Mouse (Mus musculus) embryonic stem cell, embryonic (primary cell): ENCODE results near the gene Tmem108.

Experiments used
- CTCF ChIA-PET, 4 experiments: fragments of 300-600 bp in 2 of 4; fragments of 350-600 bp in 2 of 4; sonication (Branson Sonifier 250); formaldehyde crosslinking; loops; one replicate each; lab custom pipeline; 2022; ENCODE audit warnings: inconsistent platforms in 2 of 4; lab: Charles Lee
- POLR2A ChIA-PET, 4 experiments: fragments of 300-600 bp in 2 of 4; fragments of 350-600 bp in 2 of 4; sonication (Branson Sonifier 250); formaldehyde crosslinking; loops; one replicate each; lab custom pipeline; 2022; ENCODE audit warnings: antibody characterized with exemption in 4 of 4, inconsistent platforms in 1 of 4; lab: Charles Lee

Tmem108 gene

GRCm38 (mm10) chr9:103668830-103669229 lies 92.8 kb downstream of the Tmem108 start:
- ChIA-PET POLR2A (interaction anchor here in 1 of 4 experiments (1.1 kb wide), 1 partner anchor 17 kb away, joined by 5 read pairs; no protein-coding TSS in a partner anchor), CTCF (no interaction called here)

GRCm38 (mm10) chr9:103665817-103666216 lies 95.8 kb downstream of the Tmem108 start:
- ChIA-PET POLR2A (no interaction called here), CTCF (no interaction called here)

- ChIA-PET CTCF (no interaction called here), POLR2A (interaction anchor here in 1 of 4 experiments (0.8 to 1.2 kb wide), 3 partner anchors 10 to 98 kb away, joined by 3 read pairs; partner anchors contain the start of gene Tmem108)
Measured at GRCm38 (mm10) chr9:103664151-103664550, 97.5 kb downstream of the Tmem108 start.

GRCm38 (mm10) chr9:103661873-103662272 lies 99.8 kb downstream of the Tmem108 start:
- ChIA-PET POLR2A (interaction anchor here in 1 of 4 experiments (1.2 kb wide), 1 partner anchor 27 kb away, joined by 3 read pairs; no protein-coding TSS in a partner anchor), CTCF (no interaction called here)

DNA sequence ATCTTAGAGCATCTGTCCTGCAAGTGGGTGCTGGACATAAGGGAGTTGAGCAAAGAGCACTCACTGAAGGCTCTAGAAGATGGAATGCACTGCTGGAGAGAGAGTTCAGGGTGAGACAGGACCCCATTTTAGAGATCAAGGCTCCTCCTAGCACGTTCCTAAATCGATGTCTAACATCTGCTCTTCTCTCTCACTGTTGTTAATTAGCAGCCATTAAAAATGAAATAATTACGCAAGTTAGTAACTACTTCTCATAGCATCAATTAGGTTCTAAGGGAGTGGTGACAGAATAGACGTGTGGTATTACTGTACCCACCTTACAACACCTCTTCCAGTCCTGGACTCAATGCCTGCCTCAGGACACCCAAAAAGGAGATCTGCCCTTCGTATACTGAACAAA lies 103.7 kb downstream of the Tmem108 start:
- CTCF ChIA-PET, result no interaction called here
- POLR2A ChIA-PET, result no interaction called here

- ChIA-PET CTCF (no interaction called here), POLR2A (no interaction called here)
Measured at GRCm38 (mm10) chr9:103657183-103657975, 104.3 kb downstream of the Tmem108 start.

GRCm38 (mm10) chr9:103653995-103654587 lies 107.5 kb downstream of the Tmem108 start:
- ChIA-PET CTCF (no interaction called here), POLR2A (interaction anchor here in 1 of 4 experiments (0.7 to 1.3 kb wide), 2 partner anchors 11 to 576 kb away, joined by 3 read pairs; no protein-coding TSS in a partner anchor)

DNA sequence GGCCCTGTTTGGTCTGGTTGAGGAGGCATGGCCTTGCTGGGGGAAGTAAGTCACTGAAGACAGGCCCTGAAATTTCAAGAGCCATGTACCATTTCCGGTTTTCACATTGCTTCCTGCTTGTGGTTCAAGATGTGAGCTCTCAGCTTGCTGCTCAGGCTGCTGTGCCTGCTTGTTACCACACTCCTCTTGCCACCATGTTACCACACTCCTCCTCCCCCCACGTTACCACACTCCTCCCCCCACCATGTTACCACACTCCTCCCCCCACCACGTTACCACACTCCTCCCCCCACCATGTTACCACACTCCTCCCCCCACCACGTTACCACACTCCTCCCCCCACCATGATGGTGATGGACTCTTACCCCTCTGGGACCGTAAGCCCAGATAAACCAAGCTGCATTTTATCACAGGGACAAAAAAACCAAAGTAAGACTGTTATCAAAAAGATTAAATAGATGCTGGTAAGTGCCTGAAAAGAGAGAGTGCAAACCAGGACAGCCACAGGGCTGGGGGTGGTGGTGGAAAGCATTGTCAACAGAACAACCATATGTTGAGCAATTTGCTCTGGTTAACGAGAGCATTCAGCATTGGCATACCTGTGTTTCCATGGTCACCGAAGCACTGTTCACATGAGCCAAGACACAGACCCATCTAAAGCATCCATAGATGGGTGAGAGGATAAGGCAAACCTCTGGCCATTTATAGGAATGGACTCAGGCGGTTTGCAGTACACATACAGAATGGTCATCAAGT lies 109.3 kb downstream of the Tmem108 start:
- POLR2A ChIA-PET, result interaction anchor here in 1 of 4 experiments (0.7 to 1.6 kb wide), 4 partner anchors 9 to 431 kb away, joined by 3 to 5 read pairs (median 4); no protein-coding TSS in a partner anchor

DNA sequence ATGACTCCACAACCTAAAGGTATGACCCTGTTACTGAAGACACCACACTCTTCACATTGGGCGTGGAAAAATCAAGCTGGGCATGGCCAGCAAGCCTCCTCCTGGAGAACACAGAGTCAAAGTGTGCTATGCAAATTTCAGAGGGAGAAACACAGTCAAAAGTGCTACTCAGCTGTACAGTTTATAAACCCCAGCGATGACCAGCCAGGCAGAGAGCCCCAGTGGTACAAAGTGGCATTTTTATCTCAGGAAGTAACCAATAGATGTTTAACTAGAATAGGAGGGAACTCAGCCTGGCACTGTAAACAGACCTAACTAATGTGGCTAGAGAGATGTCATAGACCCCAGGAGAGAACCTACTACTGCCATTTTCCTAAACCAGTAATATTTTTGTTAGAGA lies 115.0 kb downstream of the Tmem108 start:
- ChIA-PET CTCF (interaction anchor here in 1 of 4 experiments (0.9 kb wide), 1 partner anchor 82 kb away, joined by 4 read pairs; no protein-coding TSS in a partner anchor), POLR2A (interaction anchor here in 3 of 4 experiments (0.5 to 0.9 kb wide), 3 partner anchors 15 to 513 kb away, joined by 3 to 4 read pairs (median 3); partner anchors contain the start of gene Nphp3 (in 1 of the 3))

More for the DNA sequence above, 109.3 kb downstream of the Tmem108 start:
- CTCF ChIA-PET, result interaction anchor here in 1 of 4 experiments (0.5 kb wide), 1 partner anchor 76 kb away, joined by 3 read pairs; no protein-coding TSS in a partner anchor

- ChIA-PET CTCF (no interaction called here), POLR2A (no interaction called here)
Measured at GRCm38 (mm10) chr9:103645724-103646123, 115.9 kb downstream of the Tmem108 start.

- ChIA-PET POLR2A (no interaction called here), CTCF (no interaction called here)
Measured at GRCm38 (mm10) chr9:103642300-103642699, 119.3 kb downstream of the Tmem108 start.

DNA sequence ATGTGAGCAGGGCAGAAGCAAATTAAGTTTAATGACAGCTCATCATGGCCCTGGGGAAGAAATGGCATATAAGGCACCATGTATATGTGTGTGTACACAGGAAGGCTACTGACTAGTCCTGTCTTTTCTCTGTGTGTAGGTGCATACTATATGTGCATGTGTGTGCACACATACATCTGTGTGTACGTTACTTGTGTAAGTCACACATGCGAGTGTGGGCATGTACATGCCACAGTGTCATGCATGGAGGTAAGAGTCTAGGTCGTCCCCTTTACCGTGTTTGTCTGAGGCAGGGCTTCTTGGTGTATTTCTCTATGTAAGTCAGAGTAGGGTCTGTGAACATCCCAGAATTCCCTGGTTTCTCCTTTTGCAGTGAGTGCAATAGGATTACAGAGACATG lies 120.3 kb downstream of the Tmem108 start:
- ChIA-PET POLR2A (no interaction called here), CTCF (no interaction called here)

GRCm38 (mm10) chr9:103639413-103639812 lies 122.2 kb downstream of the Tmem108 start:
- ChIA-PET POLR2A (interaction anchor here in 1 of 4 experiments (1.5 kb wide), 1 partner anchor 113 kb away, joined by 3 read pairs; no protein-coding TSS in a partner anchor), CTCF (no interaction called here)

- ChIA-PET CTCF (no interaction called here), POLR2A (interaction anchor here in 1 of 4 experiments (1.4 kb wide), 1 partner anchor 113 kb away, joined by 3 read pairs; no protein-coding TSS in a partner anchor)
Measured at GRCm38 (mm10) chr9:103637451-103637850, 124.2 kb downstream of the Tmem108 start.

GRCm38 (mm10) chr9:103636847-103637246 lies 124.8 kb downstream of the Tmem108 start:
- ChIA-PET POLR2A (interaction anchor here in 1 of 4 experiments (1.4 kb wide), 1 partner anchor 114 kb away, joined by 3 read pairs; no protein-coding TSS in a partner anchor), CTCF (no interaction called here)

DNA sequence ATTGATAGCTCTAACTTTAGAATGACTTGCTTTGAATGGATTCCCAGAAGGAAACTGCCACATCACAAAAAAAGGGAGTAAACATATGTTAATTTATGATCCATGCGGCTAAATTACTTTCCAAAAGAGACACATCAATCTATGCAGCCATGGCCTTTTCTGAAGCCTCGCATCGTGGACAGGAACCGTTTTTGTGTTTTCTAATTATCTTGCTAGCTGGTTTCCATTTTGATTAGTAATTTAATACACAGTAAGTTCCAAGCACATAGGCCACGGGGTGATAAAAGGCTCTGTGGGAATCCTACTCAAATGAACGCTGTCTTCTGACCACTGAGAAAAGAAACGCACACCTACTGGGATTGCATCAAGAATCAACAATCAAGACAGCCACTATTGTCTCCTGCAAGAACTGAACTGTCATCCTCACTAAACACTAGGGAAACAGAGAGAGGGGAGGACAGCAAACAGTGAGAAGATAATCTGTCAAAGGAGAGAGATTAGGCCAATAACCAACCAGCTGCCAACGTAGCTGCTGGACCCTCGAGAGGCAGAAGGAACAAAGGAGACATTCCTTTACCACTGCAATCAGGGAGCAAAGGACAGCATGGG lies 132.7 kb downstream of the Tmem108 start:
- ChIA-PET POLR2A (no interaction called here), CTCF (no interaction called here)

DNA sequence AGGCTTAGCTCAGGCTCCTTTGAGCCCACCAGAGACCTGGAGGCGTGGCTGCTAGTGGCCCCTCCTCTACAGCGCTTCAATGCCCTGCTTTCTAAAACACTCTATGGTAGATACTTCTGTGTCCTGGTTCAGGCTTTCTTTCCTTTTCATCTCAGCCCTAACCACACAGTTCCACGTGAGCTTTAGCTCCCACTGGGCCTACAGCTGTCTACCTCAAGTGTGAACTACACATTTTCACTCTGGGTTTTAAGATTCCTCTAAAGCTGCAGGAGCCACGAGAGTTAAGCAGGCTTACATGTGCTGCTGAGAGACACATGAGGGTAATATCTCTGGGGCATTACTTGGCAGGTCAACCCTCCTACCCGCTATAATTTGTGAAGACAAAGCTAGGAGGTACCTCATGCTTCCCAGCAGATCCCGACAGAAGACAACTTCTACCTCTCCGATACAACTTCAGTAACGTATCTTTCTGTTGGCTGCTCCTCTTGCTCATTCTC lies 134.2 kb downstream of the Tmem108 start:
- POLR2A ChIA-PET, result no interaction called here
- CTCF ChIA-PET, result interaction anchor here in 2 of 4 experiments (0.6 to 0.8 kb wide), 3 partner anchors 76 to 324 kb away, joined by 3 read pairs; no protein-coding TSS in a partner anchor

- CTCF ChIA-PET, result interaction anchor here in 3 of 4 experiments (0.6 to 1.5 kb wide), 3 partner anchors 27 to 369 kb away, joined by 3 to 4 read pairs (median 3); no protein-coding TSS in a partner anchor
- POLR2A ChIA-PET, result interaction anchor here in 1 of 4 experiments (1.0 kb wide), 1 partner anchor 120 kb away, joined by 3 read pairs; no protein-coding TSS in a partner anchor
Measured at GRCm38 (mm10) chr9:103626156-103626555, 135.5 kb downstream of the Tmem108 start.
